Mouse (Mus musculus): ENCODE results near the gene Pfdn5. TPM values are rescaled to one million over a fixed set of nuclear protein-coding genes. Genes with fewer than 3 reads are reported as not detected.

The Pfdn5 gene
- total and polyA plus RNA-seq, 3 experiments = 265 to 356 (median 296) TPM

- H3K27me3 ChIP-seq (replicated peaks) = no peaks in the 10 kb centered on the region
- H3K9me3 ChIP-seq (replicated peaks; ENCODE audit: low read length) = no peaks in the 10 kb centered on the region
- H3K4me3 ChIP-seq (replicated peaks in 1 of 3; ENCODE audit: low read depth in 2 of 3, low read length in 2 of 3, poor library complexity in 1 of 3) = no peak overlapping the region
- H3K79me2 ChIP-seq (replicated peaks; ENCODE audit: control insufficient read depth, extremely low read depth, insufficient read depth, poor library complexity, severe bottlenecking) = no peaks in the 10 kb centered on the region
- in situ Hi-C loops (cut with MboI; ENCODE audit: low pct_ligation_motif_present, low pct_unique_long_range_greater_than_20kb, low sequenced_read_pairs) = no loop called here
- H3K4me2 ChIP-seq (ENCODE audit: insufficient read depth, low read depth, poor library complexity, severe bottlenecking) = 0 out of 2 replicates have a peak overlapping the region, but pooled peaks have one; percentile 14
- no peak overlapping the region for H3K27ac ChIP-seq (ENCODE audit: insufficient read depth, low read depth)
- H3K36me3 ChIP-seq (replicated peaks in 1 of 2; ENCODE audit: control insufficient read depth in 1 of 2, insufficient read depth in 1 of 2, low read length in 1 of 2) = peaks cover 63 to 86% of the 10 kb centered on the region in 2 experiments
- H3K9ac ChIP-seq (ENCODE audit: insufficient read depth, low read depth) = no peak overlapping the region
- peak; percentile 84 for DNase-seq (ENCODE audit: extremely low read depth)
- TF ChIP-seq UBTF (IDR thresholded peaks at IDR 0.05; ENCODE audit: low read depth, low read length) = no peak
- TF ChIP-seq EP300 (IDR thresholded peaks at IDR 0.05; ENCODE audit: low read length) = peak; percentile 77
- 0 out of 2 replicates have a peak, but pooled peaks have one; percentile 21 for TF ChIP-seq JUND (conservative IDR thresholded peaks at IDR 0.05; ENCODE audit: low read depth, low read length)
- TF ChIP-seq ETS1 (conservative IDR thresholded peaks at IDR 0.05; ENCODE audit: low read depth, low read length) = peak; percentile 19; the same call in 1 of the 2 replicates
- no peak for TF ChIP-seq MAX (IDR thresholded peaks at IDR 0.05; ENCODE audit: low read length)
- TF ChIP-seq CHD2 (IDR thresholded peaks at IDR 0.05; ENCODE audit: low read length) = peak; percentile 42; the same call in 1 of the 2 replicates
- peak; percentile 58 for TF ChIP-seq MEF2A (IDR thresholded peaks at IDR 0.05; ENCODE audit: borderline replicate concordance, low read depth, low read length)
- peak; percentile 44; the same call in 1 of the 2 replicates for TF ChIP-seq IRF4 (IDR thresholded peaks at IDR 0.05; ENCODE audit: low read depth, low read length)
- peaks cover 2 to 33% of the 10 kb centered on the region in 2 experiments; a peak in 2 of 4 replicates for H3K4me1 ChIP-seq (ENCODE audit: control insufficient read depth in 1 of 2, insufficient read depth in 2 of 2)
- dilution Hi-C loops (cut with MboI; ENCODE audit: extremely low pct_ligation_motif_present, extremely low pct_unique_long_range_greater_than_20kb, low sequenced_read_pairs) = no loop called here
Measured at GRCm38 (mm10) chr15:102311489-102311888, 14.4 kb upstream of the Pfdn5 start.

- peaks cover 72 to 84% of the 10 kb centered on the region in 2 experiments for H3K36me3 ChIP-seq (replicated peaks in 1 of 2; ENCODE audit: control insufficient read depth in 1 of 2, insufficient read depth in 1 of 2, low read length in 1 of 2)
- in situ Hi-C loops (cut with MboI; ENCODE audit: low pct_ligation_motif_present, low pct_unique_long_range_greater_than_20kb, low sequenced_read_pairs) = loop anchor here (5.0 kb wide), 2 partner anchors 33 to 78 kb away; no protein-coding TSS in a partner anchor
Measured at GRCm38 (mm10) chr15:102315292-102315691, 10.6 kb upstream of the Pfdn5 start.

More at GRCm38 (mm10) chr15:102315292-102315691, 10.6 kb upstream of the Pfdn5 start:
- H3K9me3 ChIP-seq (replicated peaks; ENCODE audit: low read length) = no peaks in the 10 kb centered on the region
- H3K4me1 ChIP-seq (ENCODE audit: control insufficient read depth in 1 of 2, insufficient read depth in 2 of 2) = peaks cover 2 to 29% of the 10 kb centered on the region in 2 experiments; a peak in 2 of 4 replicates
- H3K9ac ChIP-seq (ENCODE audit: insufficient read depth, low read depth) = no peak overlapping the region
- H3K27ac ChIP-seq (ENCODE audit: insufficient read depth, low read depth) = no peak overlapping the region
- H3K4me2 ChIP-seq (ENCODE audit: insufficient read depth, low read depth, poor library complexity, severe bottlenecking) = no peak overlapping the region
- dilution Hi-C loops (cut with MboI; ENCODE audit: extremely low pct_ligation_motif_present, extremely low pct_unique_long_range_greater_than_20kb, low sequenced_read_pairs) = no loop called here
- no peak for TF ChIP-seq USF1 (IDR thresholded peaks at IDR 0.05; ENCODE audit: low read depth, low read length)
- TF ChIP-seq TBP (conservative IDR thresholded peaks at IDR 0.05; ENCODE audit: low read depth, low read length) = no peak
- TF ChIP-seq MAX (IDR thresholded peaks at IDR 0.05; ENCODE audit: low read length) = no peak
- TF ChIP-seq POLR2AphosphoS2 (IDR thresholded peaks at IDR 0.05; ENCODE audit: low read depth, low read length) = no peak
- no peak for TF ChIP-seq MAZ (IDR thresholded peaks at IDR 0.05; ENCODE audit: low read depth, low read length)
- TF ChIP-seq USF2 (conservative IDR thresholded peaks at IDR 0.05; ENCODE audit: low read depth, low read length) = no peak
- TF ChIP-seq ETS1 (conservative IDR thresholded peaks at IDR 0.05; ENCODE audit: low read depth, low read length) = no peak
- no peak for TF ChIP-seq PAX5 (IDR thresholded peaks at IDR 0.05; ENCODE audit: low read length)
- TF ChIP-seq SIN3A (IDR thresholded peaks at IDR 0.05; ENCODE audit: low read length) = no peak
- TF ChIP-seq GABPA (IDR thresholded peaks at IDR 0.05; ENCODE audit: insufficient replicate concordance, low read depth, low read length) = no peak
- no peak for TF ChIP-seq ZNF384 (IDR thresholded peaks at IDR 0.05; ENCODE audit: low read depth, low read length)
- no peak for TF ChIP-seq CHD1 (IDR thresholded peaks at IDR 0.05; ENCODE audit: low read depth, low read length)
- TF ChIP-seq EP300 (IDR thresholded peaks at IDR 0.05; ENCODE audit: low read length) = no peak
- no peak for TF ChIP-seq HCFC1 (IDR thresholded peaks at IDR 0.05; ENCODE audit: low read depth, low read length)
- TF ChIP-seq RAD21 (IDR thresholded peaks at IDR 0.05; ENCODE audit: low read depth, low read length) = no peak
- no peak for TF ChIP-seq ZC3H11A (IDR thresholded peaks at IDR 0.05; ENCODE audit: low read depth, low read length)
- no peak for TF ChIP-seq JUN (IDR thresholded peaks at IDR 0.05; ENCODE audit: insufficient read depth, low read depth, low read length)
- no peak for DNase-seq (ENCODE audit: extremely low read depth)
- H3K27me3 ChIP-seq (replicated peaks) = no peaks in the 10 kb centered on the region
- H3K79me2 ChIP-seq (replicated peaks; ENCODE audit: control insufficient read depth, extremely low read depth, insufficient read depth, poor library complexity, severe bottlenecking) = no peaks in the 10 kb centered on the region
- no peak overlapping the region for H3K4me3 ChIP-seq (replicated peaks in 1 of 3; ENCODE audit: low read depth in 2 of 3, low read length in 2 of 3, poor library complexity in 1 of 3)
